Mouse (Mus musculus): ENCODE measurements around the gene Car15. TPM values are rescaled to one million over a fixed set of nuclear protein-coding genes. Genes with fewer than 3 reads are reported as not detected.

The Car15 gene
- total RNA-seq, 2 experiments from 2014 or later, result 12.2 to 16.4 TPM

- Histone ChIP-seq H3K4me3 (peak overlapping the region; percentile 32; the same call in 1 of the 2 replicates), H3K27ac (no peak overlapping the region)
- DNase-seq (ENCODE audit: extremely low spot score in 1 of 2, low spot score in 2 of 2), result no peak
- no peak for TF ChIP-seq CTCF (IDR thresholded peaks at IDR 0.05)
- intact Hi-C loops (cut with DNase I), result no loop called here
Observed at GRCm38 (mm10) chr16:17798321-17799180, 39.6 kb downstream of the Car15 start.

- DNase-seq (ENCODE audit: extremely low spot score in 1 of 2, low spot score in 2 of 2), result no peak
- peak overlapping the region; percentile 32 for H3K4me3 ChIP-seq
- no peak overlapping the region for H3K27ac ChIP-seq
- intact Hi-C loops (cut with DNase I), result no loop called here
- no peak for TF ChIP-seq CTCF (IDR thresholded peaks at IDR 0.05)
Observed at GRCm38 (mm10) chr16:17797812-17798311, 40.3 kb downstream of the Car15 start.

- Histone ChIP-seq H3K4me3 (peak within 1 kb of the TSS; percentile 32), H3K27ac (no peak within 1 kb of the TSS)
- DNase-seq (ENCODE audit: extremely low spot score in 1 of 2, low spot score in 2 of 2), result no peak
- intact Hi-C loops (cut with DNase I), result no loop called here
- TF ChIP-seq CTCF (IDR thresholded peaks at IDR 0.05), result no peak
Observed at GRCm38 (mm10) chr16:17796971-17797811, 41.0 kb downstream of the Car15 start, which contains the start of gene Scarf2. TSS of gene Scarf2 (plus strand) at chr16:17797282.

GRCm38 (mm10) chr16:17796519-17796918 is 41.6 kb downstream of the Car15 start:
- no peak for TF ChIP-seq CTCF (IDR thresholded peaks at IDR 0.05)
- Histone ChIP-seq H3K4me3 (peak overlapping the region; percentile 11; the same call in 1 of the 2 replicates), H3K27ac (no peak overlapping the region)
- DNase-seq (ENCODE audit: extremely low spot score in 1 of 2, low spot score in 2 of 2), result no peak
- intact Hi-C loops (cut with DNase I), result no loop called here

- DNase-seq (ENCODE audit: extremely low spot score in 1 of 2, low spot score in 2 of 2), result no peak
- TF ChIP-seq CTCF (IDR thresholded peaks at IDR 0.05), result no peak
- Histone ChIP-seq H3K4me3 (no peak overlapping the region), H3K27ac (no peak overlapping the region)
- intact Hi-C loops (cut with DNase I), result no loop called here
Observed at GRCm38 (mm10) chr16:17795643-17796042, 42.5 kb downstream of the Car15 start.

GRCm38 (mm10) chr16:17794047-17794446 is 44.1 kb downstream of the Car15 start:
- intact Hi-C loops (cut with DNase I), result no loop called here

GRCm38 (mm10) chr16:17792728-17793127 is 45.4 kb downstream of the Car15 start:
- intact Hi-C loops (cut with DNase I), result no loop called here
- Histone ChIP-seq H3K27ac (no peak overlapping the region), H3K4me3 (no peak overlapping the region)
- DNase-seq (ENCODE audit: extremely low spot score in 1 of 2, low spot score in 2 of 2), result no peak
- TF ChIP-seq CTCF (IDR thresholded peaks at IDR 0.05), result no peak

More at GRCm38 (mm10) chr16:17794047-17794446, 44.1 kb downstream of the Car15 start:
- TF ChIP-seq CTCF (IDR thresholded peaks at IDR 0.05), result no peak
- no peak overlapping the region for H3K4me3 ChIP-seq
- DNase-seq (ENCODE audit: extremely low spot score in 1 of 2, low spot score in 2 of 2), result no peak
- no peak overlapping the region for H3K27ac ChIP-seq

GRCm38 (mm10) chr16:17785337-17785736 is 52.8 kb downstream of the Car15 start:
- intact Hi-C loops (cut with DNase I), result no loop called here
- TF ChIP-seq CTCF (IDR thresholded peaks at IDR 0.05), result peak; percentile 56
- Histone ChIP-seq H3K27ac (no peak overlapping the region), H3K4me3 (no peak overlapping the region)
- DNase-seq (ENCODE audit: extremely low spot score in 1 of 2, low spot score in 2 of 2), result no peak

Other genes with a start within 250 kb of the Car15 start
- 10 to 100 TPM; 73.7 to 82.8 TPM for gene Smpd4, start 219.0 kb downstream of the Car15 start, total RNA-seq (2021)
- 10 to 100 TPM; 22.9 to 26.2 TPM for gene Ccdc74a, start 191.9 kb downstream of the Car15 start, total RNA-seq (2021)
- gene Med15, start 105.5 kb downstream of the Car15 start, total RNA-seq (2021), result 10 to 100 TPM; 76.9 to 83.4 TPM
- gene Klhl22, start 78.7 kb downstream of the Car15 start, total RNA-seq (2021), result 10 to 100 TPM; 84.9 to 86.0 TPM
- gene Scarf2, start 41.1 kb downstream of the Car15 start, total RNA-seq (2021), result 1 to 10 TPM; 2.8 to 5.9 TPM
- 1 to 10 TPM; 3.4 to 4.1 TPM for gene B830017H08Rik, start 5.2 kb downstream of the Car15 start, total RNA-seq (2021)
- 1 to 10 TPM; 2.3 to 3.2 TPM for gene Gm20518, start 53.3 kb upstream of the Car15 start, total RNA-seq (2021)
- gene Tssk1, start 55.9 kb upstream of the Car15 start, total RNA-seq (2021), result not detected
- 10 to 100 TPM; 93.2 to 99.7 TPM for gene Dgcr2, start 60.2 kb upstream of the Car15 start, total RNA-seq (2021)
- gene Tssk2, start 60.3 kb upstream of the Car15 start, total RNA-seq (2021), result not detected
- 10 to 100 TPM; 27.8 to 31.8 TPM for gene Ess2, start 73.0 kb upstream of the Car15 start, total RNA-seq (2021)
- not detected for gene Gsc2, start 76.7 kb upstream of the Car15 start, total RNA-seq (2021)
- 10 to 100 TPM; 39.2 to 43.9 TPM for gene Slc25a1, start 89.9 kb upstream of the Car15 start, total RNA-seq (2021)
- not detected for gene Vpreb2, start 142.1 kb upstream of the Car15 start, total RNA-seq (2021)
- gene Dgcr6, start 214.5 kb upstream of the Car15 start, total RNA-seq (2021), result 10 to 100 TPM; 96.1 to 96.8 TPM

Measured in left cerebral cortex, adult 2 months (tissue).